Mouse (Mus musculus) lung, embryonic 16.5 days (tissue): ENCODE data around the gene Hivep3. TPM values are rescaled to one million over a fixed set of nuclear protein-coding genes. Genes with fewer than 3 reads are reported as not detected.

Experiments used
- ATAC-seq: fragments of 200-750 bp; cut with Nextera tagmentation; 2 replicates; pipeline ENCODE4 v1.8.0; 2017; ENCODE audit warnings: low read depth, mild to moderate bottlenecking, moderate library complexity
- H3K27ac ChIP-seq: fragments of 300-500 bp; sonication (generic); 2 replicates; pipeline ENCODE4 v1.5.1; 2014; ENCODE audit warnings: mild to moderate bottlenecking, control low read depth, low read length
- H3K27me3 ChIP-seq: fragments of 300-500 bp; sonication (generic); 2 replicates; pipeline ENCODE4 v1.6.1; 2014; ENCODE audit warnings: low read depth, low read length, mixed read lengths; ENCODE audit not compliant: control insufficient read depth, insufficient read depth
- H3K36me3 ChIP-seq: fragments of 300-500 bp; sonication (generic); 2 replicates; pipeline ENCODE4 v1.6.1; 2014; ENCODE audit warnings: low read length; ENCODE audit not compliant: control insufficient read depth, insufficient read depth
- H3K4me1 ChIP-seq: fragments of 300-500 bp; sonication (generic); replicated peaks from 2 replicates; pipeline ENCODE4 v1.6.1; 2014; ENCODE audit warnings: low read length, mixed read lengths; ENCODE audit not compliant: control insufficient read depth, insufficient read depth
- H3K4me2 ChIP-seq: fragments of 300-500 bp; sonication (generic); 2 replicates; pipeline ENCODE4 v1.6.1; 2014; ENCODE audit warnings: low read depth, low read length, control low read depth
- H3K4me3 ChIP-seq: fragments of 300-500 bp; sonication (generic); 2 replicates; pipeline ENCODE4 v1.5.1; 2014; ENCODE audit warnings: mild to moderate bottlenecking, low read length, control low read depth
- H3K9ac ChIP-seq: fragments of 300-500 bp; sonication (generic); 2 replicates; pipeline ENCODE4 v1.6.1; 2014; ENCODE audit warnings: low read length, control low read depth
- H3K9me3 ChIP-seq: fragments of 300-500 bp; sonication (generic); 2 replicates; pipeline ENCODE4 v1.6.1; 2016; ENCODE audit warnings: low read length; ENCODE audit not compliant: control insufficient read depth
- WGBS: fragments of 180-500 bp; shearing (Covaris S2); extraction: QIAGEN DNeasy Blood & Tissue Kit; methylation state at CpG from one replicate; pipeline ENCODE4 v1.1.7; 2014; 5-methylcytosine and 5-hydroxymethylcytosine counted together
- polyA plus RNA-seq: library from polyadenylated mRNA; unstranded; fragments of >200 nt; fragmentation: Nextera tagmentation; extraction: Ambion mirVana; gene quantifications from 2 replicates; pipeline ENCODE4 v1.2.1, GENCODE M21; 2015

The Hivep3 gene
- polyA plus RNA-seq, 1 experiment from 2014 or later: 30.3 TPM

- Histone ChIP-seq H3K9me3 (no peaks in the 10 kb centered on the region), H3K27me3 (no peaks in the 10 kb centered on the region), H3K4me1 (peaks cover 24% of the 10 kb centered on the region), H3K4me3 (no peak overlapping the region), H3K36me3 (no peaks in the 10 kb centered on the region), H3K27ac (no peak overlapping the region), H3K4me2 (no peak overlapping the region), H3K9ac (no peak overlapping the region)
- WGBS: 75% methylated on average over 5 of the region's 5 CpGs
- no peak for ATAC-seq
These were observed 228.5 kb downstream of the Hivep3 start for GRCm38 (mm10) chr4:119962066-119962465.

DNA sequence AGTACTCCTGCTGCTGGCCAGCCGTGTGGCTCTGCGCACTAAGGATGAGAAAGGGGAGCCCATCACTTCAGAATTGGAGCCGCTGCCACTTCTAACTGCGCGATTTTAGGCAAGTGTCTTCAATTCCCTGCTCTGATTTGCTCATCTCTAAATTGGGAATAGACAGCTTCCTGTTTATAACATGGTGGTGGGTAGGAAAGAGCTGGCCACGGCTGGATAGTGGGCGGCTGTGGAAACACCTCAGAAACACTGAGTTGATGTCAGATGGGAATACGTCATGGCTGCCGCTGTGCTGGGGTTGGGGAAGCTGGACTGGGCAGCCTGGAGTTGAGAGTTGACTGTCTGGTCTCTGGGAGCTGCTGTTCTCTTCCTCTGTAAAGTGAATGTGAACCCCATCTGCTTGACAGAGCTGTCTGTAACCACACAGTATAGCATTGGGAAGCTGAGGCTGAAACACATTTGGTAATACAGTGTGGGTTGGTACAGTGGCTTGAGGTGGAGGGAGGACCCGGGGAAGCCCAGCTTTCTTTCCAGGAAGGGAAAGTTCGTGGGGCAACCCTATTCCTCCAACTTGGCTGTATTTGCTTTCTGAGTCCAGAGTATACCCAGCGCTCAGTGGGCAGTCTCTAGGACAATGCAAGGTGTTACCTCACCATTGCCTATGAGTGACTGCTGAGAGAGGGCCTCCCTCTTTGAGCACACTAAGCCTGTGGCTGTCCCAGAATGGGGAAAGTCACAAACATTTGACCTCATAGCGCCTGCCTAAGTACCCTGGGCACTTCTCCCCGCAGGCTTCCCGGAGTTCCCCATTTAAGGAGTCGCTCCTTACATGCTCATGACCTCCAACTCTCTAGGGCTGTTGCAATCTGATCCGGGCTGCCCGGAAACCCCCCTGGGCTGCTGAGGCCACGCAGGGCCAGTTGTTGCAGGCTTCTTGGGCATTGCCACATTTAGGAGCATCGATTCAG lies 232.8 kb downstream of the Hivep3 start:
- peaks cover 40% of the 10 kb centered on the region for H3K4me1 ChIP-seq
- WGBS: 36% methylated on average over 20 of the region's 20 CpGs
- H3K27me3 ChIP-seq: no peaks in the 10 kb centered on the region
- no peaks in the 10 kb centered on the region for H3K36me3 ChIP-seq
- no peak overlapping the region for H3K4me2 ChIP-seq
- H3K9me3 ChIP-seq: no peaks in the 10 kb centered on the region
- H3K9ac ChIP-seq: no peak overlapping the region; the same call in none of the 2 replicates
- peak overlapping the region; percentile 45; the same call in 1 of the 2 replicates for H3K27ac ChIP-seq
- H3K4me3 ChIP-seq: no peak overlapping the region
- ATAC-seq: peak; percentile 48

DNA sequence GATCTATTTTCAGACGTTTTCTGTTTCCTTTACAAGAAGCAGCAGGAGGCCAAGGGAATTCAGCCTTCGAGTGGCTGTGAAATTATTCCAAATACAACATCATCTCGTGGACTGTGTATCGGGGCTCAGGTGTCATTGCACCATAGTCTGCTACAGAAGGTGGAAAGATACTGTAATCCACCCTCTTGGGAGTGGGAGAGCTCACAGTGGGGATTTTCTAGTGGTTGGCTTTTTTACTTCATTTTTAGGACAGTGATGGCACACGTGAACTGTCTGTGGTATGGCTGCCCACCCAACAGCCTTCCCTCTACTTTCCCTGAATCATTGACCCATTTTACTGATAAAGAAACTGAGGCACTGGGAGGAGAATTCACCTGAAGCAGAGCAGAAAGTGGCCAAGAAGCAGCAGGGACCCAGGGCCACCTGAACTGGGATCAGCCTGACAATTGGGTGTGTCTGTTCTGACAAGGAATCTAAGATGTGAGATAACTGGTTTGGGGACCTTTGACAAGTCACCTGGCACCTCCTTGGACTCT lies 233.6 kb downstream of the Hivep3 start:
- Histone ChIP-seq H3K4me2 (no peak overlapping the region), H3K9ac (no peak overlapping the region), H3K27ac (0 out of 2 replicates have a peak overlapping the region, but pooled peaks have one; percentile 19), H3K4me3 (no peak overlapping the region), H3K36me3 (no peaks in the 10 kb centered on the region), H3K9me3 (no peaks in the 10 kb centered on the region), H3K4me1 (peaks cover 40% of the 10 kb centered on the region), H3K27me3 (no peaks in the 10 kb centered on the region)
- WGBS: 45% methylated on average over 5 of the region's 5 CpGs
- no peak for ATAC-seq

DNA sequence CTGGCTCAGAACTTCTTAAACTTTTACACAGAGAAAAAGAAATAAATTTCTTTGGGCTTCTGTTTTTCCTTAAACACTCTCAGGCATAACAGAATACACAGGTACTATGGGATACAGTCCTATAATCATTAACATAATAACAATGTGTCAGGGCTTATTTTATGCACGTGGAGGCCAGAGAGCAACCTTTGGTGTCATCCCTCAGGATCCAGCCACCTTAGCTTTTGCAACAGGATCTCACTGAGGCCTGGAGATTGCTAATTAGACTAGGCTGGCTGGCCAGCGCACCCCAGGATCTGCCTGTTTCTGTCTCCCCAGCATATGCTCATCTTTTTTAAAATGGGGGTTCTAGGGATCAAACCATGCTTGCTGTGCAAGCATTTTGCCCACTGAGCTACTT lies 234.1 kb downstream of the Hivep3 start:
- no peak for ATAC-seq
- H3K9me3 ChIP-seq: no peaks in the 10 kb centered on the region
- WGBS: 55% methylated on average over 2 of the region's 2 CpGs
- H3K27me3 ChIP-seq: no peaks in the 10 kb centered on the region
- no peaks in the 10 kb centered on the region for H3K36me3 ChIP-seq
- no peak overlapping the region for H3K4me2 ChIP-seq
- peaks cover 40% of the 10 kb centered on the region for H3K4me1 ChIP-seq
- peak overlapping the region; percentile 38 for H3K27ac ChIP-seq
- H3K9ac ChIP-seq: no peak overlapping the region
- H3K4me3 ChIP-seq: no peak overlapping the region

- peak overlapping the region; percentile 73 for H3K27ac ChIP-seq
- H3K27me3 ChIP-seq: no peaks in the 10 kb centered on the region
- peaks cover 40% of the 10 kb centered on the region for H3K4me1 ChIP-seq
These were observed 234.5 kb downstream of the Hivep3 start for GRCm38 (mm10) chr4:119968071-119968470.

DNA sequence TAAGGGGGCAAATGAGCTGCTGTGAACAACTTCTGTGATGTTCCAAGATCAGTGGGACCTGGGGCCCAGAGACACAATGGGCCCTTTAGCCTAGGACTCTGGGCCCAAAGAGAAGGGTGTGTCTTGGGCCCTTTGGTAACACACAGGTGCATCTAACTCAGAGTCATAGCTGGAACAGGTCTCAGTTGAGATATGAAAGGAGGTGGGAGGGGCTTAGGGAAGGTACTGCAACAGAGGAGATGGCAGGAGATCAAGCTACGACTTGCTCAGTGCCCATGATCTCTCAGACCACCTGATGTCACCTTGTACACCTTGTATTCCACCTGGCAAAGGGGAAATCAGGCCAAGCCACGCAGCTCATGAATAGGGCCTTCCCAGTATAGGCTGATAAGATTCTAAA lies 235.3 kb downstream of the Hivep3 start:
- ATAC-seq: no peak
- no peak overlapping the region for H3K27ac ChIP-seq
- H3K27me3 ChIP-seq: no peaks in the 10 kb centered on the region
- no peak overlapping the region for H3K9ac ChIP-seq
- WGBS: 64% methylated on average over 2 of the region's 2 CpGs
- no peaks in the 10 kb centered on the region for H3K9me3 ChIP-seq
- no peak overlapping the region for H3K4me2 ChIP-seq
- H3K4me1 ChIP-seq: peaks cover 40% of the 10 kb centered on the region
- H3K36me3 ChIP-seq: no peaks in the 10 kb centered on the region
- no peak overlapping the region for H3K4me3 ChIP-seq

More at GRCm38 (mm10) chr4:119968071-119968470, 234.5 kb downstream of the Hivep3 start:
- Histone ChIP-seq H3K4me2 (no peak overlapping the region), H3K9ac (0 out of 2 replicates have a peak overlapping the region, but pooled peaks have one; percentile 20), H3K36me3 (no peaks in the 10 kb centered on the region), H3K9me3 (no peaks in the 10 kb centered on the region), H3K4me3 (no peak overlapping the region)
- WGBS: 7% methylated on average over 4 of the region's 4 CpGs
- ATAC-seq: peak; percentile 81

GRCm38 (mm10) chr4:119970166-119970565 lies 236.6 kb downstream of the Hivep3 start:
- H3K27ac ChIP-seq: no peak overlapping the region
- H3K36me3 ChIP-seq: no peaks in the 10 kb centered on the region
- H3K4me1 ChIP-seq: peaks cover 44% of the 10 kb centered on the region
- no peak overlapping the region for H3K4me3 ChIP-seq
- H3K4me2 ChIP-seq: no peak overlapping the region
- 38% methylated on average over 9 of the region's 9 CpGs for WGBS
- ATAC-seq: no peak
- H3K9ac ChIP-seq: no peak overlapping the region
- H3K9me3 ChIP-seq: no peaks in the 10 kb centered on the region
- H3K27me3 ChIP-seq: no peaks in the 10 kb centered on the region

- no peak for ATAC-seq
- H3K4me3 ChIP-seq: no peak overlapping the region
- no peak overlapping the region for H3K27ac ChIP-seq
- no peaks in the 10 kb centered on the region for H3K9me3 ChIP-seq
- no peaks in the 10 kb centered on the region for H3K27me3 ChIP-seq
- H3K4me1 ChIP-seq: peaks cover 22% of the 10 kb centered on the region
- H3K36me3 ChIP-seq: no peaks in the 10 kb centered on the region
- no peak overlapping the region for H3K9ac ChIP-seq
- WGBS: 82% methylated on average over 6 of the region's 6 CpGs
- no peak overlapping the region for H3K4me2 ChIP-seq
These were observed 238.8 kb downstream of the Hivep3 start for GRCm38 (mm10) chr4:119972375-119972774.
